Mouse (Mus musculus) ES-Bruce4 (cell line): ENCODE data around the gene Notum.

Source experiments
- CTCF ChIP-seq: IDR thresholded peaks from one replicate; pipeline ENCODE4 v1.8.1; 2011; ENCODE audit warnings: low read depth, low read length
- EP300 ChIP-seq: IDR thresholded peaks from 2 replicates; pipeline ENCODE4 v1.6.1; 2011; ENCODE audit warnings: low read depth, low read length; ENCODE audit not compliant: insufficient read depth
- POLR2A ChIP-seq: IDR thresholded peaks from one replicate; pipeline ENCODE4 v1.8.1; 2011; ENCODE audit warnings: low read length; ENCODE audit not compliant: insufficient read depth

GRCm38 (mm10) chr11:120613481-120613972 is 47.4 kb downstream of the Notum start:
- TF ChIP-seq POLR2A (no peak), CTCF (no peak), EP300 (no peak)
